Mouse (Mus musculus): ENCODE results near the gene Smarcb1.
"Not testable (repeated sequence)": the region's sequence is repeated elsewhere in the genome, so short reads cannot be mapped to it uniquely, and the experiment has no call there.

Gene Smarcb1

DNA sequence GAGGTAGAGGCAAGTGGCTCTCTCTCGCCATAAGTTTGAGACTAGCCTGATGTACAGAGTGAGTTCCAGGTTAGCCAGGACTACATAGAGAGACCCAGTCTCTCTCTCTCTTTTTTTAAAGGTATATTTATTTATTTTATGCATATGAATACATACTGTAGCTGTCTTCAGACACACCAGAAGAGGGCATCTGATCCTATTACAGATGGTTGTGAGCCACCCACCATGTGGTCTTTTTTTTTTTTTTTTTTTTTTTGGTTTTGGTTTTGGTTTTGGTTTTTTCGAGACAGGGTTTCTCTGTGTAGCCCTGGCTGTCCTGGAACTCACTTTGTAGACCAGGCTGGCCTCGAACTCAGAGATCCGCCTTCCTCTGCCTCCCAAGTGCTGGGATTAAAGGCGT is 33.9 kb downstream of the Smarcb1 start:
- not testable (repeated sequence) for DNase-seq

DNA sequence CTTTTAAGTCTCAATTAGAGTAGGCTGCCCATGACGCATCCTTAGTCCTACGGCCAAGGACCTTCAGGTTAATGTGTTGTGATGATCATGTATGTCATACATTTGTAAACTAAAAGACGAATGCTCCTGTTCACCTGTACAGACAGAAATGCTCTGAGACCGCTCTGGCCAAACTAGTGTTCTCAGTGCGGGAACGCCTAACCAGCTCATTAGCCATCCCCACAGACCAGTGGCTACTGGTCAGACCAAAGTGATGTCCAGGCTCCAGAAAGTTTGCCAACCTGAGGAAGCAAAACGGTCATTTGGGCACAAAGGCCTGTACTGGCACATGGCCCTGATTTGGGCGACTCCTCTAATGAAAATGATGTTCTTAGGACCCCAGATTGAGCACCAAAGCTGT is 36.7 kb downstream of the Smarcb1 start:
- no peak for DNase-seq

DNA sequence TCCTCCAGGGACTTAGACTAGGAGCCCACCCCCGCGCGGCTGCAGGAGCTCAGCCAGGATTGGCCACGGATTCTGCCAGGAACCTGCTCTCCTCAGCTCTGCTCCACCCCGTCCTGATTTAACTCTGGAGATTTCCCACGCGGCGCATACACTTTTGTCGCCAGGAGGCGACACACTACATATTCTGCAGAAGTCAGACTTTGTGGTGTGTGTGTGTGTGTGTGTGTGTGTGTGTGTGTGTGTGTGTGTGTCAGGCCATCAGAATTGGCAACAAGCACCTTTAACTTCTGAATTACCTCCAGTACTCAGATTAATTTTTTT is 38.2 kb downstream of the Smarcb1 start:
- DNase-seq: peak; percentile 96

DNA sequence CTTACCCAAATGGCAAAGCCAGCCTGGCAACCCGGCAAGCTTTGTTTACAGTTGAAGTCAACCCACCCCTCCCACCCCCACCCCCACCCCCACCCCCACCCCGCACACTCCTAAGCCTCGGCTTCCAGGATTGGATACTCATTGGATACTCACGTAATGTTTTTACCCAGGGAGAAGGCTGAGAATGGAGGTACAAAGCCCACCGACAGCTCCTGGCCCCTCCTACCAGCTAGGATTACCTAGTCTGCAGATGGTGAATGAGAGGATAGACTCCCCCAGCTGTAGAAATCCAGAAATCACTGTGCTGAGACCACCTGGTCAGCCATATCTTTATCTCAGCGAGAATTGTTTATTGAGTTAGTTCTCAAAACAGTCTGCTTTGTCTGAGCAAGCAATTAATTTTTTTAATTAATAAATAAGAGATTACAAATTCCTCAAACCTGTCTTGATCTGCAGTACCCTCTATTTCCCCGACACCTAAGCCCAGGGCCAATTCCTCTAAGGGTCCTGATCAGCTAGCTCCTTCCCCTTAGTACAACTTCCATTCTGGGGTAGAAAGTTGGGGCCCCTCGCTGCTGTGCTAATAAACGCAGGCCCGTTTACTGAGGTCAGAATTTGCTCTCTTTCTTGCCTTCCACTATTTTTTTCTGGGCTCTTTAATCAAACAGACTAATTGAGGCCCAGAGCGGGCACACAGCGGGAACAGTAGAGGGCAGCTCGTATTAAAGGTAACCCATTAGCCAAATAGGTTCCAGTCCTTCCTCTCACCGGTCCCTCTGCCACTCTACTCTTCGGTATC is 38.8 kb downstream of the Smarcb1 start:
- DNase-seq: no peak

DNA sequence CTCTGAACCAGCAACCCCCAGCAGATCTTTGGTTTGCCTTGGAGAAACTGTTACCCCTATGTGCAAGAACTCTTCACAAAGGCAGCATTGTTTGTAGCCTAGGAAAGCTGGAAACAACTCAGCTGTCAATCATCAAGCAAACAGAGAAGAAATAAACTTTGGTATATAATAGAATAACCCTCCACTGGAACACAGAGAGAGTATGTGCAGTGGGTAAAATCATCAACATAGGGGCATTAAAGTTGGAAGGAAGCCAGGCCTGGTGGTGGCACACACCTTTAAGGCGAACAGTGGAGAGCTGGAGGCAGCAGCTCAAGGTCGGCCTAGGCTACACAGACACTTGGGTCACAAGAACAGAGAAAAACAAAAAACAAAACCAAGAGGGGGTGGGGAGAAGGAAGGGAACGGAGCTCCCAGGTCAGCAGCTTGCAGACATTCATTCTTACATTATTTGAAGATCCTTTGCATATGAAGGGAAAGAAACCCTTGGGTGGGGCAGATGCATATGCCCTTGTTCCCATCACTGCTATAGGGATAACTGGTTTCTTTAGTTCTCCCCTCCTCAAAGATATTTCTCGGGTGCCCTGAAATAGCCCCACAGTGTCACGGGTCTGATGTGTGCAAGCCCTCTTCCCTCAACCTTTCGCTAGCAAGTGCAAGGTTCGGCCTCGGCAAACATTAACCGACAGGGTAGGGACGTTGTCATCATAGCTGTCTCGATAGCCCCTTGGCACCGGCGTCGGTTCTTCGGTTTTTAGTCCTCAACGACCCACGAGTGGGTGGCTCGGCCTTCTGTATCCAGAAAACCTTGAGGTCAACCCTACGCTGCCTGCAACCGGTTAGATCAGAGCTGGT is 39.6 kb downstream of the Smarcb1 start:
- peak; percentile 94 for DNase-seq

DNA sequence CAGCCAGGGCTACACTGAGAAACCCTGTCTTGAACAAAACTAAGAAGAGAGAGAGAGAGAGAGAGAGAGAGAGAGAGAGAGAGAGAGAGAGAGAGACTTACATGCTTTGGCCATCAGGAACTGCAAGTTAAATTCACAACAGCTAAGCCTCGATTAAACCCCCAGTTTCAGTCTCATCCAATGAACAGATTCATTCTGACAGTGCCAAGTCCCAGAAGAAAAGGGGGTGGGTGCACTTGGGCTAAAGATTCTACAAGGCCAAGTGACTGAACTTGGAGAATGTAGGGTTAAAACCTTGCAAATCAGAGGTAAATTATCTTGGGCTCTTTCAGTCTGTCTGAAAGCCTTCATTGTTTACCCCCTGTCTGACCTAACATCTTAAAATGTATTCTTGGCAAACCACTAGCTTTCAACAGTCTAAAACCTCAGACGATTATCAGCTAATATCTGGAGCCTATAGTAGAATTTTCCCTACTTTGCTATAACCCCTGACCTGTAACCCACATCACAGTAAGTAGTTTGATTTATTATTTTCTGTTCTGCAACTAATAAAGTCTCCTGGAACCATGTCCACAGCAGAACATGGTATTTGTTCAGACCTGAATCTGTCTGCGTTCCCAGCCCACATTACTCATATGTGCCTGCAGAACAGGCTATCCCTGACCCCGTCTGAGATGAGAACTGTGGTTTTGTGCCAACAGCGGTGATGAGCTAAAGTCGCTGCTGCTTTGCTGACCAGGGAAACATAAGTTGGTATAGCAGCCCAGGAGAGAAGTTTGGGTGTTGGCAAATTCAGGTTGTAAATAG is 40.4 kb downstream of the Smarcb1 start:
- DNase-seq: no peak

DNA sequence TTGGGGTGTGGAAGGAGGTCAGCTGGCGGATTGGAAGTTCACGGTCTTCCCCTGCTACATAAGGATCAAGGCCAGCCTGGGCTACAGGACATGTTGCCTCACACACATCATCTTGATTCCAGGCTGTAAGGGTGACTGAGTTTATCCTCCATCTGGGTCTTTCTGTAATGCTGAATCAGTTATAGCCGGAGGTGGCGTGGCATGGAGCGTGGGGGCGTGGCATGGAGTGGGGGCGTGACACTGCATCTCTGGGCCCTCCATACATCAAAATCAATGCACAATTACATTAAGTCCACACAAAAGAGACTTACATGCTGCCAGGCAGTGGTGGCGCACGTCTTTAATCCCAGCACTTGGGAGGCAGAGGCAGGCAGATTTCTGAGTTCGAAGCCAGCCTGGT is 41.1 kb downstream of the Smarcb1 start:
- DNase-seq: no peak

DNA sequence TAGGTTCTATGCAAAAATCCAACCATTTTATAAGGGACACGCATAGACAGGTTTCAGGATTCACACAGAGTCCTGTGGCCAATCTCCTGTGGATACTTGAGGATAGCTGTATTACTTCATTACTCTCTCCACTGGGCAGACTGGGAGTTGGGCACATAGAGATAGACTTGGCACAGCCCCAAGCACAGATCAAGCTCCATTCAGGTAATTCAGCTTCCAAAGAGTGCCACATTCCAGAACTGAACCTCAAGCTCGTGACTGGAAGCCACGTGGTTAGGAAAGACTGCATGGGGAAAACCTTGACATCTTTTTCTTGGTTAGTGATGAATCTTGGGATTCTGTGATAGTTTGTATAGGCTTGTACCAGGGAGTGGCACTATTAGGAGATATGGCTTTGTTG is 42.6 kb downstream of the Smarcb1 start:
- peak; percentile 82 for DNase-seq

DNA sequence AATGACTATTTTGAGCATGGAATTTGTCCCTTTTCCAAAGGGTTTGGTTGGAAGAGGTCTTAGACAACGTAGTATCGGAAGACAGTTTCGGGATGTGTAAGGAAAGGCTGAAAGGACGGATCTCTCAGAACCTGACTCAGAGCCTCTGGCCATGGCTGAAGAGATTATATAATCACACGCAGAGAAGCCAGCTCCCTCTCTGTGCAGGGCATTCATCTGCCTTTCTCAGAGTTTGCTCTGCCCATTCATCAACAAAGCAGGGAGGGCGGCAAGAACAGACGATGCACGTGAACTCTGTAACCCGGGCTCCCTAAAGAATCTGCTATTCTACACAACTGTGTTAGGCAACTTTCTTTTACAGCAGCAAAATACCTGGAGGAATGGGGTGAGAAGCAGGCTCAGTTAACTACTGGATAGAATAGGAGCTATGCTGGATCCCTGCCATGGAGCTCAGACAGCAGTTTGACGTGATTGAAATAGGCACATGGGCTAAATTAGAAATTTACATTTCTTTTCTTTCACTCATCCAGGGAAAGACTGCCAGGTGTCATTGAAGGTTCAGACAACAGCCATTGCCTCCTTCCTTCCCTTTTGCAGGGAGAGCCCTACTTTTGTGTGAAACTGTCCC is 47.8 kb downstream of the Smarcb1 start:
- DNase-seq: no peak

DNA sequence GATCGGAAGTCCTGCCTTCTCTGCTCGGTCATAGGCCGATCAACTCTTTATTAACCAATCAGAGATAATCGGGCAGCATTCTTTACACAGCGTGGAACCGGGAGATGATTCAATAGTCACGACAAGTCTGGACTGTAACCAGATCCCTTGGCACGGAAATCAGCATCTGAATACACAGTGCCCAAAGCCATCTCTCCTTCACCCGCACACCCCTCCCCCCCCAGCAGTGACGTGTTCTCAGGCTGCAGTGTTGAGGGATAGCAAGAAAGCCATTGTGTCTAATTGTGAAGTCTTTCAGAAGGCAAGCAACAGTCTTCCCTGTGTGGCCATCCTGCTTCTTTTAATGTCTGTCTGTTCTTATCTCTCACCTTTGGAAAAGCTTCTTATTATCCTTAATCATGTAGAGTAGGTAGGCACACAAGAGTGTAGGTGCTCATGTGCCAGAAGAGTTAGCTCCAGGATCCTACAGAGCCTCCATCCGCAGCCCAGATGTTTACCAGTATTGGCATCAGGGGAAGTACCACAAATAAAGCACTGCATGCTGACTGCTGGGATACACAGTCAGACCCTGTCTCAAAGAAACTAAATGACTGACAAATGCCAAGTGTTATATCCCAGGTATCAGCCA is 48.4 kb downstream of the Smarcb1 start:
- peak; percentile 76 for DNase-seq

DNA sequence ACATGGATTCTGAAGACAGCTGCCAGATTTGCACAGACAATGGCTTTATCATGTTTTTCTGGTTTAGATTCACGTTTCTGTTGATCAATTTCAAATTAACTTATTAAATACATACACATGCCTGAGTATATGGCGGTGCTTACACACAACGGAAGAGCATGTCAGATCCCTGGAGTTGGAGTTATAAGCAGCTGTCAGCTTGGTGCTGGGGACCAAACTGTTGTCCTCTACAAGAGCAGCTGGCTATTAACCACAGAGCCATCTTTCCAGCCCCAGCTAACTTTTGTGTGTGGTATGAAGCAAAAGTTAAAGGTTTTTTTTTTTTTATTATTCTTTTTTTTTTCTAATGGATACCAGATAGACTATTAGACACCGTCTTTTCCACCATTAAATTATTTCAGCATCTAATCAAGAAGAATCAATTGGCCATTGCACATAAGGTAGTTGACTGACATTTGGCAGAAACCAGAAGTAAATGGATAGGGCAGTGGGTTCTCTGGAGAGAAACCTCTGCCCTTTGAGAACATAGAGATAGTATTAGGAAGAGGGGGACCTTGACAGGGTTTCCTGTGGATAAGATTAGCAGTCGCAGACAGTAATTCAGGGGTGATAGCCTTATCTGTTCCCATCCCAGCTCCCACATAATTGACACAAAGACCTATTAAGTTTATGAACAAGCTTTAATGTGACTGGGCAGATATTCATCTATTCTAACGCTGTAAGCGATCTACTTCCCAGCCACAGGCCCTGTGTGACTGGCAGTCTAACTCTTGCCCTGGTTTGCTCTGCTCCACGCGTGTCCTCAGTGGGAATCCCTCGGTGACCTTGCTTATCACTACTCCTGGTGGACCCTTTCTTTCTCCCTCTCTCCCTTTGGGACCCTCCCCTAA is 49.1 kb downstream of the Smarcb1 start:
- no peak for DNase-seq

DNA sequence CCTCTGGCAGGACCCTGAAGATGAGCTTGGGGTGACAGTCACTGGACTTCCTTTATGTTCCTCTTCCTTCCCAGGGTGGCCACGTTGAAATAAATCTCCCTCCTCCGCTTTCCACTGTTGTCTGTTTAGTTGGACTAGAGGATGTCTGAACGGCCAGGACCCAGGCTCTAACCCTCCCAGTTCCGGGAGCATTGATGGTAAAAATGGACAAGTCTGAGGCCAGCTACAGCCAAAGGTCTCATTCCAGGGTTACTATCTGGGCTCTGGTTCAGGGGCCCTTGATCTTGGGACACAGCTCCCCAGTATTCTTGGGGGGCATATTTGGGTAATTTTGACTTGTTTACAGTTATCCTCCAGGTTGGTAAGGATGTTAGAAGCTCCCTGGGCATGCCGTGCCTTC is 59.8 kb downstream of the Smarcb1 start:
- DNase-seq: no peak

DNA sequence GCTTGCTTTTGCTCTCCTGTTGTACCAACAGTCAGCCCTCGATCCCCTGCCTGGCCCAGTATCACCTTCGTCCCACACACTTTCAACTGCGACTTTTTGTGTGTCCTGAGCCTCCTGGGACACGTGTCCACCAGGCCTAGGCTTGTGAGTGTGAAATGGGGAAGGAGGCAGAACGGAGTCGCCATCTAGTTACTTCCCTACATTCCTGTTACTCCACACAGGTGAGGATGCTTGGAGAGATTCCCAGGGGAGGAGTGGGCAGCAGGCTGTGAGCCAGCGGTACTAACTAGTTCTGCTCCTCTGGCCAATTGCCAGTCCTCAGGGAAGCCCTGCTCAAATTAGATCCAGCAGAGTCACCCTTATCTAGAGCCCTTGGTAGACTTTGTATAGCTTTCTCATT is 60.7 kb downstream of the Smarcb1 start:
- peak; percentile 49 for DNase-seq

DNA sequence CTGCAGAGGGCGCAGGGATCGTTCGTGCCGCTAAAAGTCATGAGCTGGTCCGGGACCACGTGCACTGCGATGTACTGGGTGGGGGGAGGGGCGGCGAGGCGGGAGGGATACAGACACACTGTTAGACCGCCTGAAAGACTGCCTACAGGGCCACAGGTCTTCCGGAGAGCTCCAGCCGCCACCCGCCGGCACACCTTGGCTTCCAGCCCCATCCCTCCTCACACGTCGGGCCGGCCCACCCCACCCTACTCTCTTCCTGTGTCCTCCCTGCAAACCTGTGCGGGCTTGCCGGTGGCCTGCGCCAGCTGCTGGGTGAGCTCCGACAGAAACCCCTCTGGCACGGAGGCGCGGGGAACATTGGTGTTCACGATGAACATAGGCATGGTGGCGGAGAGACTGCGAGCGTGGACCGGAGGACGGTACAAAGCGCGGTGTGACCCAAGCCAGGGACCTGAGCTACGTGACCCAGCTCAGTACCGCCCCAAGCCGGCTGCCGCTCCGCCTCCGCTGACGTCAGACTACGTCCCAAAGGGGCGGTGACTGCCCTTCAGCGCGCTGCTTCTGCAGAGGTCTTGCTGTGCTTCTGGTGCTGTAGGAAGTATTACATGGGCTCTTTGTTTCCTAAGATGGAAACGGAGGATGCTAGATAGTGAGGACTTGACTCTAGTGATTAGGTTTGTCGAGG is 61.5 kb downstream of the Smarcb1 start, which contains the start of gene Mif:
Gene Mif (minus strand): TSS at position 455 of the 685 bp plus-strand sequence.
- peak; percentile 92 for DNase-seq

DNA sequence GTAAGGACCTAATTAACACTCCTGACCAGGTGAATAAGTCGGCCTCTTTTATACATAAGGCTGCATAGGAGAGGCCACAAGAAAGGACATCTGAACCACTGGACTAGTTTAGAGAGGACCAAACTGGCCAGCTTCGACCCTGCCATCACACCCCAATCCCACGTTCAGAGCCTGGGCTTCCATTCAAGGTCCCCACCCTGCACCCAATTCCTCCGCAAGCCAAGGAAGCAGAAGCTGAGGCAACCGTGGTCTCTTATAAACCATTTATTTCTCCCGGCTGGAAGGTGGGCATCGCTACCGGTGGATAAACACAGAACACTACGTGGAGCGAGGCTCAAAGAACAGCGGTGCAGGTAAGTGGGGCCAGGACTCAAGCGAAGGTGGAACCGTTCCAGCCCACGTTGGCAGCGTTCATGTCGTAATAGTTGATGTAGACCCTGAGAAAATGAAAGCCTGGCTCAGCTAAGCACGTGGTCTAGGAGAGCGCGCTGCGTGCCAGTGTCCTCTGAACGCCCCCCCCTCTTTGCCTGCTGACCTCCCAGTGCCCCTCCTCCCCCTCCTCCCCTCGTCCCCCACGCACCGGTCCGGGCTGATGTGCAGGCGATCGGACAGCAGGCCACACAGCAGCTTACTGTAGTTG is 62.2 kb downstream of the Smarcb1 start:
- peak; percentile 40 for DNase-seq

DNA sequence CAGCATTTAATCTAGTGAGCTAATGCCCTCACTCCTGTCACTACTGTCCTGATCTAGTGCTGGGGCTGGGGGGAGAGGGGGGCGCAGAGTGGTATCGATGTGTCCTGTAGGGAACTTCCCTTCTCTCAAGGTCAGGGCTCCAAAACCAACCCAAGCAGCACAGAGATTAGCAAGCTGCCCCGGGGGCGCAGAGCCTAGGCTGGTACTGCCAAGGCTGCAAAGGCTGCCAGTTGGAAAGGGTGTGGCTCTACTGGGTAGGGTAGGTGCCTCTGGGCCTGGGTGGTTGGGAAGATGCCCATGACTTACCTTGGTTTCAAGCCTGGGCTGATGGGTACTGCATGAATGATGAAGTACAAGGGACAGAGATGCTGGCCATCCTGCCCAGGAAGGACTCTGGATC is 63.8 kb downstream of the Smarcb1 start:
- DNase-seq: peak; percentile 42

DNA sequence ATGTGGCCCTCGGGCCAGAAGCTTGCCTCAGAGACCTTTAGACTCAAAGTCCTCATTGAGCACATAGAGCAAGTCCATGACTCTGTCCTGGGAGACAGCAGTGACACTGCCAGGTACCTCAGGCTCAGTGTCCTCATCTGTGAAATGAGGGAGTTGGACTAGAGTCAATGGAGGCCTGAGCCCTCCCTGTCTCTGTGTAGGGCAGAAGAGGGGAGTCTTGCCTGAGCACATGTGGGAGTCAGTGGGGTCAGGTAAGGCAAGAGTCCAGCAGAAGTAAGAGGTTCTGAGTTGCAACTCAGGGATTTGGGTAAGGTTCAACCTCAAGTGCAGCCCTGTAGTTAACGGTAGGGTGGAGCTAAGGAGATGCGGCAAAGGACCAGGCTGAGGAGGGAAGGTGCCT is 64.4 kb downstream of the Smarcb1 start:
- DNase-seq: peak; percentile 54

DNA sequence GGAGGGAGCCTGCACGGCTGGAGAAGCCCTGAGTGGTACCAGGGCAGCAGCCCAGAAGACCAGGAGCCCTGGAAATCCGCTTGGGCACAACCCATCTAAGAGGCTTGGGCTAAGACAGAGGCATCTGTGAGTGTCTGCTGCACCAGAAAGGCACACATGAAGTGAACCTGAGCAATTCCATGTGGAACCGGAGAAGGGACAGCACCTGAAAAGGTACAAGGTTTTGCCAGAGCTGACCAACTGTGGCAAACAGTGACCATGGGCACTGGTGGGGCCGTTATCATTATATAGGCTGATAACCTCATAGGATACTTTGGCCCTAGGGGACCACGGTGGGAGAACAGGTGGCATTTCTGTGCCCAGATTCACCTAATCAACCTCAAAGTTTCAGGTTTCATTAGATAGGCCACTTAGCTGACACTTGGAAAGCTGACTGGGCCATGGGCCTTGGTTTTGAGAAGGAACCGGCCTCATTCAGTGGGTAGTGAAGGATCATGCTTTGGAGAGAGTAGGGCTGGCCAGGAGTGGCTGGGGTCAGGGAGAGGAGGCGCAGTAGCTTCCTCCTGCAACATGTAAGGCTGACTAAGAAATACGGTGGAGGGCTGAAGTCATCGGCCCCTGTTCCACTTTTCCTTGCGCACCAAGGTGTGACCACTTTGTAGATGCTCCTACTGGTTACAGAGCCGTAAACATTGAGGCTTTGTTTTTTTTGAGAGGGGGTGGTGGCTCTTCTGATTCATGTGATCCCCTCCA is 65.1 kb downstream of the Smarcb1 start:
- DNase-seq: no peak

DNA sequence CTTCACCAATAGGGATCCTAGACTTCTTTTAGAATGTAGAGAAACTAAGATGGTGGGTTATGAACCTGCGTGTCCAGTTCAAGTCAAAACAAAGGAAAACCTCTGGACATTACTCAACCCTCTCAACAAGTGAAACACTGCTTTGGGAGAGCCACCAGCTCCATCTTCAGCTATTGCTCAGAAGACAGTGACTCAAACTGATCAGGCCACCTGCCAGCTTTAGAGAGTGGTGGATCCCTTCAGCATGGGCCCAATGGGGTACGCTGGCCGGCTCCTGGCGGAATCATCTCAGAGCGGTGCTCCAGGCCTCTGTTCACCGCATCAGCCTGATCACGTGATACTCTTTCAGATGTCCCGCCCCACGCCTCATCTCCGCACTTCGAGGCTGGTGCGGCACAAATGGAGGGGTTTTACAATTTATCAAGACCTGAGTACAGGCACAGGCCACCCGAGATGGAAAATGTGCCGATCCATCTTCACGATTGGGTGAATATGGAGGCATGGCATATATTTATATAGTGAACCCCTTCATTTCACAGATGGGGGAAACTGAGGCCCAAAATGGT is 65.9 kb downstream of the Smarcb1 start:
- DNase-seq: no peak

Data from kidney, adult 9 months (tissue).